Mouse (Mus musculus): ENCODE measurements around the gene Rbm34. TPM values are rescaled to one million over a fixed set of nuclear protein-coding genes. Genes with fewer than 3 reads are reported as not detected.
A peak's percentile ranks its signal among the peaks of the same experiment; 100 is the strongest.
"Not testable (repeated sequence)": the region's sequence is repeated elsewhere in the genome, so short reads cannot be mapped to it uniquely, and the experiment has no call there.

The Rbm34 gene
- total RNA-seq, 2 experiments from 2014 or later = 10.3 to 10.4 TPM

DNA sequence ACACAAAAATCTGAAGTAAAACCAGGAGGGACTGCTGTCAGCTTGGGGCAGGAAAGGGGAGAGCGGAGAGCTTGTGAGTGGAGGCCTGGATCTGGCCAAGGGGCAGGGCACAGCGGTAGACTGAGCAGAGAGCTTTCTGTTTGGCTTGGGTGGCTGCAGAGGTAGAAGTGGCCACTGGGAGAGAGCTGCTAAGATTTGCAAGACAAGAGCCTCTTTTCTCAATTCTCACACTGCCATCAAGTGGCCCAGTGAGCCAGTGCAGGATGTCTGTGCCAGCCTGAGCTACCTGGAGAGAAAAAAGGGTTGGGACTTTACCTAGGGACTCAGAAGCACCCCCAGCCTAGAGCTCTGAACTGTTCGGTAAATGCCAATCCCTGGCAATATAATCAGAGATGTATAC is 50.0 kb downstream of the Rbm34 start:
- DNase-seq (ENCODE audit: low spot score in 2 of 2) = peak; percentile 40 to 67

DNA sequence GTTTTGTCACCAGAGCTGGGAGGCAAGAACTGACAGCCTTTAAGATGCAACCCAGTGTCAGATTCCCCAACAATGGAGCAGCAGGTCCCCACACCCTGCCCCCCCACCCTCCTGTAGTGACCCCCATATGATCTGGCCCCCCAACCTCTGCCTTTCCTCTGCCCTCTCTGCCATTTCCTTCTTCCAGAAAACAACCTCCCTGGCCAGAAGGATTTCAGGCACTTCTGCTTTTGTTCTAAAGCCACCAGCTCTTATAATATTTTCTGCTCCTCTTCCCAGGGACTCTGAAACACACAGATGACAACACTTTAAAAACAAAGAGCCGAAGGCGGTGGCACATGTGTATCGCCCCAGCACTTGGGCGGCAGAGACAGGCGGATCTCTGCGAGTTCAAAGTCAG is 50.5 kb downstream of the Rbm34 start:
- DNase-seq (ENCODE audit: low spot score in 2 of 2) = no peak

DNA sequence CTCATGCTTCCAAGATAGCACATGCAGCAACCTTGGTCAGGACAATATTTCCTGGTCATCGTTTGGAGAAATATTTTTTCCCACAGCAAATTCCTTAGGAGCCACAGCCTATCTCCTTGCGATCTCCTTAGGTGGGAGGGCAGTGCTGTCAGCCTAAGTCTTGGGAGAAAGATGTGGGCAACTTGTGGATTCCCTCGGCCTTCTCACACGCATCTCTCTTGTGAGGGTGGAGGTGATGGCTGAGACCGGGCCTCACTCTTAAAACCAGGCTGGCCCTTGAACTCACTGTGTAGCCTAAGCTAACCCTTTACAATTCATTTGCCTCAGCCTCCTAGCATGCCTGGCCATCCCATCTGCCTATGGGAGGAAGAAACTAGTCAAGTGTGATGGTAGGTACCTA is 51.2 kb downstream of the Rbm34 start:
- no peak for DNase-seq (ENCODE audit: low spot score in 2 of 2)

DNA sequence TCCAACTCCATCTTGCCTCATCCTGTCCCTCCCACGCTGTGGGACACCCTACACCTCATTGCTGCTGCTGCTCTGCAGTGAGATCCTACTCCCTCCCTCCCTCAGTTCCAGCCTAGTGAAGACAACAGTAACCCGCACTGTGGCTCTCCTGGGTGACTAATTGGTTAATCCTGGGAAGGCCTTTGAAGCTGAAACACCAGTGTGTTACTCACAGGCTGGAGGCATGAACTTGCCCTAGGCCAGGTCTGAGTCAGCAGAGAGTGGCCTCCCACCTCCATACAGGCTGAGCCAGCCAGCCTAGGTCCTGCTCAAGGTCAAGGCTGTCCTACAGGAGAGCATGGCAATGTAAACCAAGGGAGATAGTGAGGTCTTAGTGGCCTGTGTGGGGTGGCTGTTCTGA is 51.6 kb downstream of the Rbm34 start:
- no peak for DNase-seq (ENCODE audit: low spot score in 2 of 2)

DNA sequence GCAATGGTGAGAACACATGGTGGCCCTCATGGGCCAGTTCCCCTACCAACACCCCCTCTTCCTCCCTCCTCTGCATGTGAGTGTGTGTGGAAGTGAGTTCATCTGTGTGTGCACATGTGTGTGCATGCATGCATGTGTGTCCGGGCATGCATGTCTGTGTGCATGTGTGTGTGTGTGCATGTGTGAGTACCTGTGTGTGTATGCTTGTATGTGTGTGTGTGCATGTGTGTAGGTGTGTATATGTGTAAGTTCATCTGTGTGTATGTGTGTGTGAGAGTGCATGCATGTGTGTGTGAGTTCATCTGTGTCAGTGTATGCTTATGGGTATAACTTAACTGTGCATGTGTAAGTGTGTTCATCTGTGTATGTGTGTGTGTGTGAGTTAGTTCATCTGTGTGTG is 52.5 kb downstream of the Rbm34 start:
- DNase-seq (ENCODE audit: low spot score in 2 of 2) = no peak

DNA sequence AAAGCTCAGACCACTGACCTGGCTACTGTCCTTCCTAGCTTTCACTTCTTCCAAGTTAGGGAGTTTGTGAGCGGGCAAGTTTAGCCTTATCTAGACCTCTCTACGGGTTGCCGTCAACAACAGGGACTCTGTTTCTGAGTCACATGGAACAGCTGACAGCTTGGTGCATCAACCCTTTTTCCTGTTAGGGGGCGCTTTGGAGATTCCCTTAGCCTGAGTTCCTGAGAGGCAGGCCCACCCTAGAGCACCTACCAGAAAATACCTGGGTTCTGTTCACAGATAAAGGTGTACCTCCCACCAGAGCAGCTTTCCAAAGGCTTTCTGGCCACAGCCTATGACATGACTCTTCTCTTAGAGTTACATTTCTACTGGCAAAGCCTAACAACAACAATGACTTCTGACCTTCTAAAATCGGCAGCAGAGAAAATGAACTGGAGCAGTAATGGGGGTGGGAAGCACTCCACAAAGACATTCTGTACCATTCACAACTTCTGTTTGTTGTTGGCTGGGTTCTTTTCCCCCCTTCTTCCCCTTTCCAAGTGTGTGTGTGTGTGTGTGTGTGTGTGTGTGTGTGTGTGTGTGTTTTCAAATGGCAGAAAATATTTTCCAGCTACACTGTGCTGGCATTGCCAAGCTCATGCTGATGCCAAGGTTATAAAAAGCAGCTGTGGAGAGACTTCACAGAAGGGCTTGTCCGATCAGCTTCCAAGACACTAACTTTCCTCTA is 53.5 kb downstream of the Rbm34 start:
- peak; percentile 32 to 49 for DNase-seq (ENCODE audit: low spot score in 2 of 2)

DNA sequence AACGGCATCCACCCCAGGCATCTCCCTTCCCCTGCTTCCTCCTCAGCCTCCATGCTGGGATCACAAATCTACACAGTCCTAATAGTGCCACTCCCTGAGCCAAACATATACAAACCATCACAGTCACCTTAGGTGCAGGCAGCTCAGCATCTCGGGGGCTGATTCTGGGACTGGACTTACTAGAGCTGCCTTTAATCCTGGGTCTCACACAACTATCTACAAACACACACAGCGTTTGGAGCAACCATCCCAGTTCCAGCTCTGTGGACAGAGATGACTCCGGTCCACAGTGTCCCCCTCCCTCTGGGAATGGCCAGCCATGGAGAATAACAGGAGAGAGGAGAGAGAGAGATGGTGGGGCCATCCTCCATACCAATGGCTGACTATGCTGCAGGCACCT is 54.3 kb downstream of the Rbm34 start:
- DNase-seq (ENCODE audit: low spot score in 2 of 2) = no peak

DNA sequence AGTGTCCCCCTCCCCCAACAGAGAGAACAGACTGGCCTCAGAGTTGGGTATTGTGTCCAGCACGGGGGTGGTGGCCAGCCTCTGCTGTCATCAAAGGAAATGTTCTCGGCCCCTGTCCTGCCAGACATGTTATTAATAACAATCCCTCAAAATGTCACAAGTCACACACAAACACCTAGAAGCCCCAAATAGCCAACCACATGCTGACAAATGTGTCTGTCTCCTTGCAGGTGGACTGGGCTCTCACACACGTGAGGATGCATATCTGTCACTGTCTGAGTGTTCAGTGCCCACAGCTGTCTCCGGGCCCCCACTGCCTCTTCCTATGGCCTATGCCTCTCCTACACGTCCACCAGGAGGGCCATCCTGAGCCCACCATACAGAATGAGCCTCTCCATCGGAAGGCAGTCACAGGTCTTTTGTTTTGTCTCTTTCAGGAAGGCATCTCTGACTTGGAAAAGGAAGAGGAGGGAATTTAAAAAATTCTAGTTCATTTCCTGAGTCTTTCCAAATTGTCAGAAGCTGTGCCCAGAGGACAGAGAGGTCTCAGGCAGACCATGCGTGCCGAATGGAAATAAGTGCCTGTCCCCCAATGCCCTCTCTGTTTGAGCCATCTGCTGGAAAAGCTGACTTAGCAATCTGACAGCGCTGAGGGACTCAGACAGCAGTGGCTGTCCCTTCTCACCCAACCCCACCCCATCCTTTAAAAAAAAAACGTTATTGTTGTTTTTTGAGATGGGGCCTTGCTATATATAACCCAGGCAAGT is 56.1 kb downstream of the Rbm34 start:
- no peak for DNase-seq (ENCODE audit: low spot score in 2 of 2)

DNA sequence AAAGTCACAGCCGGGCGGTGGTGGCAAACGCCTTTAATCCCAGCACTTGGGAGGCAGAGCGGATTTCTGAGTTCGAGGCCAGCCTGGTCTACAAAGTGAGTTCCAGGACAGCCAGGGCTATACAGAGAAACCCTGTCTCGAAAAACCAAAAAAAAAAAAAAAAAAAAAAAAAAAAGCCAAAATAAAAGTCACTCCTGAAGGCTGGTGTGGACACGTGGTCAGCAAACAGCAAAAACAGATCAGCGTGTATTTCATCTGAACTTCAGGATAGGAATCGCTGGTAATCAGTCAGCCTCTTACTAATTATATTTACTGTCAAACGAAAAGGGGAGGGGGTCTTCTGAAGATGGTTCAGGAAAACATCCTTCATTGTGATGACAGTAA is 56.8 kb downstream of the Rbm34 start:
- not testable (repeated sequence) for DNase-seq (ENCODE audit: low spot score in 2 of 2)

DNA sequence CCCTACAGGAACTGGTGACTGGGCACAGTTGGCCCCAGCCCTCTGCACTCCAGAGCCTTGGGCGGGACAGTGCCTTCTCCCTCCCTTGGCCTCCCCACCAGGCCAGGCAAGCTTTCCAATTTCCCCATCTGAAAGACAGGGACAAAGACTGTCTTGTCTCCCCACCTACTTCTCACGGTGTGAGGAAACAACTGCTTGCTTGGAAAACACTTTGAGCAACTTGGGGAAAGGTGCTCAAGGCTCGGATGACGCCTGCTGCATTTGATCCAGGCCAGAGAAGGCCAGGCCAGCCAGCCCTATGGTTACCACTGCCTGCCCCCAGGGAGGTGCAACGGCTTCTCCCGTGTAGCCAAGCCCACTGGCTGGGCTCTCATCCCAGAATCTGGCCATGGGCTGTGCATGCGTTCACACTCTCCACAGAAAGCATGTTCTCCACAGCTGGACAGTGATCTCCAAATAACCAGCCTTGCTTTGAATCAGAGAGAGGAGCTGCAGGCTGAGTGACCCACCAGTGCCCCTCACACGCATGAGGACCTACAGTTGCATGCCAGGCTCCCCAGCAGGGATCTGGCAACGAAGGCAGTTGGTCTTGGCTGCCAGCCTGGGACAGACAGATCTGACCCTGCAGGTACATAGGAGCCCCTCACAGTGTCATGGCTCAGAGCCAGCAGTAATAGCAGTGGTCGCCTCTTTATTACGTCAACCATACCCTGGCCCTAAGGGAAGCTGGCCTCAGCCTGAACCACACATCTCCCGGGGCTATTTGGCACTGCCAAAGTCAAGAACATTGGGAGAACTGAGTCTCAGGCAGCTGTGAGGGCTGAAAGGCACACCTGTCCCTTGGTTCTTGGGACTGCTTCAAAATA is 57.4 kb downstream of the Rbm34 start:
- DNase-seq (ENCODE audit: low spot score in 2 of 2) = peak; percentile 58 to 84

DNA sequence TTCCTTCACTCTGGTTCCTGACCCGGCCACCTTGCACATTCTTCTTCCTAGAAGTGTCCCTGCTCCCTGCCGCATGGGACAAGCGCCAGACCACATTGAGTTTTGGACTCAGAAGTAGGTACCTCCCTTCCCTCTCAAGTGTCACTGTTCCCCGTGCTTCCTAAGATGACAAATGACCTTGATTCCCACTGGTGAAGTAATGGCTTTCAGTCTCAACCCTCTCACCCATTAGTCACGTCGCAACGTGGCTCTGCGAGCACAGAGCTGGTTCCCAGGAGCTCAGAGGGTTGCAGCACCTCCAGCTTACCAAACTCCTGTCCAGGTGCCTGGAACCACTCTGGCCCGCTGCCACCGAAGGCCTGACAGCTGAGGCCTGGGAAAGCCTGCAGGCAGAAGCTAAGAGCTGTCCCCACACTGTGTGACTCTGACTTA is 61.5 kb downstream of the Rbm34 start:
- DNase-seq (ENCODE audit: low spot score in 2 of 2) = peak in 1 of 2 experiments; percentile 26

DNA sequence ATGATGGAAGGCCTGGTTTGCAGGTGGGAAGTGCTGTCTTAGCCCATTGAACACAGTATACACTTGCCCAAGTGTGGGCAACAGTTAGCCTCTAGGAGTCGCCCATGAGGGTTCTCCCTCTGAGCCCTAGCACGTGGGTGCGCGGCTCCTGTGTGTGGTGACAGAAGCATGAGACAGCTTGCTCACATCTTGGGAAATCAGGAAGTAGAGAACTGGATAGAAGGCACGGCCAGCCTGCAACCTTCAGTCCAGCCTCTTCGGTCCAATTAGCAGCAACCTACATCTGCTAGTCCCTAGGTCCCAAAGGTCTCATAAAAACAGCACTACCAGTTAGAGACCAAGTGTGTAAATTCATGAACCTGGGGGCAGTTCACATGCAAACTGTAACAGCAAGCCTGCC is 62.1 kb downstream of the Rbm34 start:
- peak in 1 of 2 experiments; percentile 34 for DNase-seq (ENCODE audit: low spot score in 2 of 2)

DNA sequence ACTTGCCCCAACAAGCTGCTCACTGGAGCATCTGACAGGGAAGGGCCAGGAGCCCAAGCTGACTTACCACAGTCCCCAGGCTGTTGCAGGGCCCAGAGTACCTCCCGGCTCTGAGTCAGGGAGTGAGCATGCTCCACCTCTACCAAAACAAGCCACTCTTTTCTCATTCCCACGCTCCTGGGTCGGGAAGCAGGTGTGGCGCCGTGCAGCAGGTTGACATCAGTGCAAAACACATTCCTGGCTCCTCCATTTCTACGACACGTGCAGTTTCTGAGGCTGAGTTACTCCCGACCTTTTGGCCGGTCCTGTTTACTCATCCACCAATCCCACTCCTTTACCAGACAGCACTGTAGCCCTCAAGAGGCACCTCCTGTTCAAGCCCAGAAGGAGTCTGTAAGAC is 62.9 kb downstream of the Rbm34 start:
- no peak for DNase-seq (ENCODE audit: low spot score in 2 of 2)

DNA sequence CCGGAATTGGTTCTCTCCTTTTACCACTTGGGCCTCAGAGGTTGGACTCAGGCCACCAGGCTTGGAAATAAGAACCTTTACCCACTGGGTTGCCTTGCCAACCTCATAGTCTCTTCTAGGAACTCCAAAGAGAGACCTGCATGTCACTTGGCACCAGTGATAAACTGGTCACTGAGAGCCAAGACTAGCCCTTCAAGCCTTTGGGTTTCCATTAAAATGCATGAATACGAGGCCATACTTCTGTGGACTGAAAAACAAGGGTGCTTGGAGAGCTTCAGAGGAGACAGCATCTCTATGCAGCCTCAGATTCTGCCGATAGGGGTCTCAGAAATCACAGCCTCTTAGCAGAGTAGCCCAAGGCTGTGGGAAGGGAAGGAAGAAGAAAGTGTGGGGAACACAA is 63.5 kb downstream of the Rbm34 start:
- DNase-seq (ENCODE audit: low spot score in 2 of 2) = no peak

DNA sequence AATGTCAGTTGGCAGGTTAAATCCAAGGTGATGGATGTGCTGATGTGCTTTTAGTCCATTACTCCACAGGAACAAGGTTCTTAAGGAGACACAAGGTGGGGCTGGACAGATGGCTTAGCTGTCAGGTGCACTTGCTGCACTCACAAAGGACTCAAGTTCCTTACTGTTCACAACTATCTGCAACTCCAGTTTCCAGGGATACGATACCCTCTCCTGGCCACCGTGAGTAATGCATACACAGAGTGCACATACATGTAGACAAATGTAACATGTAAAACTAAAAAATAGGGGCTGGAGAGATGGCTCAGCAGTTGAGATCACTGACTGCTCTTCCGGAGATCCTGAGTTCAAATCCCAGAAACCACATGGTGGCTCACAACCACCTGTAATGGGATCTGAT is 65.5 kb downstream of the Rbm34 start:
- no peak for DNase-seq (ENCODE audit: low spot score in 2 of 2)

DNA sequence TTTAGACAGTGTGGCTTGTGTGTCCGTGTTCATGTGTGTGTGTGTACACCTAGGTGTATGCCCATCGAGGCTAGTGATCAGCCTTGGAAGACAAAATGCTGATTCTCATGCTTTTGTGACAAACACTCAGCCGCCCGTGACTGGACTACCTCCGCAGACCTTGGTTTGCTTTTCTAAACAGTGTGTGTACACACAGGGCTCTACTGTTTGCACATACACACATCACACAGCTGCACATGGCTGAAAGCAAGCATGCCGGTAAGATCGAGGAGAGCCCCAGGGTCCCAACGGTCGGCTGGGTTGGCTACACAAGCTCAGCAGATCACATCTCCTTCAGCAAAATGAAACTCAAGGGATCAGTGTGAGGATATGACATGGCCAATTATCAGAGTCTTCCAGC is 66.9 kb downstream of the Rbm34 start:
- DNase-seq (ENCODE audit: low spot score in 2 of 2) = no peak

DNA sequence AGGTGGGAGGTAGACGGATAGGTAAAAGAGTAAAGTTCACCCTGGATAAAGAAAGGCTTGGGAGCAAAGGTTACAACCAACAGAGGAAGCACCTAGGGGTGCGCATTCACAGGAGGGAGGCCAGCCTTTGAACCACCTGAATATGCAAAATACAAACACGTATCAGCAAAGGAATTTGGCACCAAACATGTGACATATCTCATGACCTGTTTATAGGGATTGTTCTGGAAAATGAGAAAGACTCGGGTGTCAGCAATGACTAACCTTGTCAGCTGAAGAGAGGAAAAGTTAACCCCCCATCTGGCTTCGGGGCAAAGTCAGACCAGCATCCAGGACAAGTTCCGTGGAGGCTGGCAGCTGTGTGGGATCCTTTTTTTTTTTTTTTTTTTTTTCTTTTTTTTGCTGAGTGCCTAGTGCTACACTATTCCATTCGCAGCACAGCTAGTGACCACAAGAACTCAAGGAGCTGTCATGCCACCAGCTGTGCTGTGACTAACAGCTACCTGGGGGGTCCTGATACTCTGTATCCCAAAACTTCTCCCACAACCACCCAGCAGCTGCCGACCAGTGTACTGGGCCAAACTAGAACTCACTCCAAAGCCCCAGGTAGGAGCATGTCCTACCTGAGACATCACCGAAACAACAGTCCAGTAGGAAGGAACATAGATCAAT is 67.5 kb downstream of the Rbm34 start:
- DNase-seq (ENCODE audit: low spot score in 2 of 2) = no peak

DNA sequence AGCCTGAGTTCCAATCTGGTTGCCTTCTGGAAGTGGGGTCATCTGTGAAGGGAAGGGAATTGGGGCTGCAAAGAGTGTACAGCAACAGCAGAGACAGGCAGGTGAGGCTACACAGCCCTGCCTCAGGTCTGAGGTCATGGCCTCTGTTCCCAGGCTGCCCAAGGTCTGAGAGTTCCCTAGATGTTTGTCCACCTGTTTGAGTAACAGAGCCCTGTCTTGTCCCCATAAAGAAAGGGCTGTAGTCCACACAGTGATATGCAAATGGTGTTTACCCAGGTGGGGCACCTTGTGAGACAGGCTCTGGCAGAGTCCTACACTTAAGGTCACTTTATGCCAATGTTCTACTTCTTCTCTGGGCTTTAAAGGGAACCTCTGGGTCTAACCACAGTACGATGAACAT is 69.3 kb downstream of the Rbm34 start:
- no peak for DNase-seq (ENCODE audit: low spot score in 2 of 2)

DNA sequence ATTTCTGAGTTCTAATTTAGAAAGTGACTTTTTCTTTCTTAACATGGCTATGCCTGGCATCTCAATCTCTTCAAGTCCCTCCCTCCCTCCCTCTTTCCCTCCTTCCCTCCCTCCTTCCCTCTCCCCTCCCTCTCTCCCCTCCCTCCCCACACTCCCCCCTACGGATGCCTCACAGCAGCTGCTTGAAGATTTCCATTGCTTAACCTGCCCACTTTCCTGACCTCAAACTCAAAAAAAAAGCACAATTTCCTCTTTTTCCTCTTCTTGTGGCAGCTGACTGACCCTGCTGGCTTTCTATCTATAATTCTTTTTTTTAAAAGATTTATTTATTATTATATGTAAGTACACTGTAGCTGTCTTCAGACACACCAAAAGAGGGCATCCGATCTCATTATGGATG is 69.8 kb downstream of the Rbm34 start:
- no peak for DNase-seq (ENCODE audit: low spot score in 2 of 2)
